Mouse (Mus musculus) adrenal gland, postnatal 14 days (tissue): ENCODE measurements at regions not wholly inside any gene's neighbourhood (a gene's known extent, or its start where the extent isn't known, plus 50 kb on each side); places are given as distances from the start of the nearest gene placed in this dataset.
"Not testable (repeated sequence)": the region's sequence is repeated elsewhere in the genome, so short reads cannot be mapped to it uniquely, and the experiment has no call there.

ENCODE experiments used
- DNase-seq: peaks from one replicate; pipeline ENCODE4 v3.0.0; 2021; ENCODE audit warnings: mixed read lengths

DNA sequence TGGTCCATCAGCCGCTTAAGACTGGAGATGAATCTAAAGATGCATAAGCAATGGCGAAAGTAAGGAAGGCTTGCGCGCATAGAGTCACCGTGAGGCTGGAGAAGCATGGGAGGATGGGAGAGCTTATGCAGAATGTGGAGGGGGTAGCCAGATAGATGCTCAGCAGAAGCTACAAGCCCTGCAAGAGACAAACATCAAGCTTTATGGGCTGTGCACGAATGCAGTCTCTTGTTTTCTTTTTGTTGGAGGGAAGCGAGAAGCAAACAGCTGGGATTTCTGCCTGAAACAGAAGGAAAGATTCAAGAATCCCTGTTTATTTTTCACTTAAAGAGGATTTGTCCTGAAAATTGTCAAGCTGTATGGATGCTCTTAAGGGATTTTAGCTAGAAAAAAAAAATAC lies 188.7 kb downstream of the Kctd12 start:
- DNase-seq = no peak

DNA sequence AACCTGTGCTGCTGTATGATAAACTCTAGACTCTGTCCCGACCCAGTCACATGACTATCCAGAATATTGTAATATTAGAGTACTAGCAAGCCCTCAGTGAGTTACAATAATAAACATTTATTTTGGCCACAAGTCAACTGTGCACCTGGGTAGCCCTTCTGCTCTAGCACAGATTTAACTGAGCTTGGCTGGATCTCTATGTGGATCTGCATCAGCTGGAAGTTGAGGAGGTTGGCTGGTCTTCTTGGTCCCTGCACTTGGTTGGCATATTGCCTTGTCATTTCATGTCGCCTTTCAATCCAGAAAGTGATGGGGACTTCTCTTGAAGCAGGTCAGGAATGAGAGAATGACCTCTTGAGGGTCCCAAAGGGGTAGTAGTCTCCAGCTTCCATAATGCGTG lies 191.5 kb downstream of the Kctd12 start:
- no peak for DNase-seq

DNA sequence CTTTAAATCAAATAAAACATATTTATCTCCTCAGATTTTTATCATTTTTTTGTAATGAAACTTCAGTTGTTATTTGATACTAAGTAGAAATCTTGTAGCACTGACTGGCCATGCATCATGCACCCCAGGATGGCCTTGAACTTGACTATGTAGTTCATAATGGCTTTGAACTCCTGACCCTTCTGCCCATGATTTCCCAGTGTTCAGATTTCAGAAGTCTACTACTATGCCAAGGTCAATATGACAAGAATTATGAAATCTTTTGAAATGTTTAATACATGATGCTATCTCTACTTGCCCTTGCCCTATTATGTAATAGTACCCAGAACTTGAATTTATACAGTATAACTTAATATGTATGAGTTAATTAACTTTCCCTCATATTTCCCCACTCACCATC lies 200.2 kb downstream of the Kctd12 start:
- DNase-seq = no peak

DNA sequence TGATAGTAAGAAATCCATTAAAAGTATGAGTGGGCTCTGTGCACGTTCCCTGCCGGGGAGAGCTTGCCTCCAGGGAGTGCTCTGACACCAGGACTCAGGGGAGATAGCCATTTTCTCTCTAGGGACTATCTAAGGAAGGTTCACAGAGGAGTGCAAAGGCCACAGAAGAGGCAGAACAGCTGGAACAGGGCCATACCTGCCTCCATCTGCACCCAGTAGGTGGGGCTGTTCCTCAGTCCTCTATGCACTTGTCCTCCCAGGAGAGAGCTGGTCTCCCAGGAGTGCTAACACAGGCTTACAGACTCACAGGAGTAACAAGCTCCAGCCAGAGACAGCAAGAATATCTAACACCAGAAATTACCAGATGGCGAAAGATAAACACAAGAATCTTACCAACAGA lies 212.7 kb downstream of the Kctd12 start:
- DNase-seq = peak; percentile 71

DNA sequence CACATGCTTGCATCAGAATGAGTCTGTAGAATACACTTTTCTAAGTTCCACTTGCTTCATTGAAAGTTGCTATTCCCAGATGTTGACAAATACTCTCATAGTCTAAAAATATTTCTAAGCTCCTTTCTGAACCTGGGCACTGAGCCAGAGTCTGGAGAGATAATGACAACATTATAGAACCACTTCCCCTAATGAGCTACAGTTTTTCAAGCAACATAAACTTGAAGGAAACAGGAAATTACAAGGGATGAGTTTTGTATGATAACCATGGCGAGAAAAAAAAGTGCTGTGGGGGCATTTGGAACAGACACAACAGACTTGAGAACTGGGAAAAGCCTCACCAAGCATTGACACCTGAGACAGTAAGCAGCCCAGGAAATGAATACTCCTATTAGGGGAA lies 233.8 kb downstream of the Kctd12 start:
- peak; percentile 7 for DNase-seq

DNA sequence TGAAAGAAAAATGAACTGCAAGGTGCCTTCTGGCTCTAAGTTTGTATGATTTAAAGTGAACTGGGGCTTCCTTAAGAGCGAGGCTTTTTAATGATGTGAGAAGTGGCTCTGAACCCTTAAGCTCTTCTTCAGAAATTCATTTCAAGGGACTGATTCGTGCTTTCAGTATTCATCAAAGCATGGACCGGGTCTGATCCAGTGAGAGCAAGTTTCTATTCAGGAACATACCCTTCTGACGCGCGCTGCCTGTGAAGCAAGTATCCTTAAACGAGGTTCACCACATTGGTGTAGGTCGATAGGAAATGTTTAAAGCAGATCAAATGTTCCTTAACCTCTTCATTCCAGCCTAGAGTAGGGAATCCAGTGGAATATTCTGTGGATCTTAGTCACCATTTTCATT lies 240.1 kb downstream of the Kctd12 start:
- no peak for DNase-seq

DNA sequence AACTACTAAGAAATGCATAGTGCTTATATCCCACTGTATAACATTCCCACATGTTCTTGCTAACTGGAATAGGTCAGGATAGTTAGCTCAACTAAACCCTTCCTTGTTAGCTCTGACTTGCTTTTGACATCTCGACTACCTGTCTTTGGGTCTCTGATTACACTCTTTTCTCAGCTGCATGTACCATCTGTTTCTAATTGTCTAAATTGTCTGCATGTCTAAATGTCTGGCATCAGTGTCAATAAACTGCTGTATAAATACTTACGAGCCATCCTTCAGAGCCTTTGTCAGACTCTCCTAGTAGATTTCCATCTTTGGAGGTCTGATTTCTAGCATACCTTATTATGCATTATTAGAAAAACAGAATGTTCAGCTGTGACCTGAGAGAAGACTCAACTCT lies 245.8 kb downstream of the Kctd12 start:
- DNase-seq = no peak

DNA sequence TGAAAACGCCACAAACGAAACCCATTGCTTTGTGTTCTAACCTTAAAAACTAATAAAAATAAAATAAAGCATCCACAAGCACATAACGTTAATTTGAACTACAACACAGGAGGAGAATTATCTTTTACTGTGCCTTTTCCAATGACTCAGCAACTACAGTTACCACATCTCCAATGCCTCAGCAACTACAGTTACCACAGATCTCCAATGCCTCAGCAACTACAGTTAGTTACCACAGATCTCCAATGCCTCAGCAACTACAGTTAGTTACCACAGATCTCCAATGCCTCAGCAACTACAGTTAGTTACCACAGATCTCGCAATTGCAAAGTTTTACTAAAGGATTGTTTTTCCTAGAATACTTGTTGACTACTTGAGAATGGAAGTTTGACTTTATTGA lies 248.7 kb downstream of the Kctd12 start:
- DNase-seq = not testable (repeated sequence)

DNA sequence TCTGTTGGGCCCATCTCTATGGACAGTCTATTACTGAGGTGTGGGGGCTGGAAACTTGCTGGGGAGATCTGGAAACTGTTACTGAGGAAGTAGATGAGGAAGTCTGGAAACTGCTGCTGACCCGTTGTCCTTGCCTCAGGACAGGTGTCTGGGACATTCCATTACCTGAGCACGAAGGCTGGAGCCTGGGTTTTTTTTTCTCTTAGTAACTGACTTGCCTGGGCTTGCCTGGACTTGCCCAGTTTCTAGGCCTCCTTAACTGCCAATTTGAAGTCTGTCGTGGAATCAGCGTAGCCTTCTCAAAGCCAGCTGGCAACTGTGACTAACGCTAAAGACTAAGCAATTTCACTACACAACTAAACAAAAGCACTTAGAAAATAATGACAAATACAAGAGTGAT lies 250.7 kb downstream of the Kctd12 start:
- DNase-seq = no peak

DNA sequence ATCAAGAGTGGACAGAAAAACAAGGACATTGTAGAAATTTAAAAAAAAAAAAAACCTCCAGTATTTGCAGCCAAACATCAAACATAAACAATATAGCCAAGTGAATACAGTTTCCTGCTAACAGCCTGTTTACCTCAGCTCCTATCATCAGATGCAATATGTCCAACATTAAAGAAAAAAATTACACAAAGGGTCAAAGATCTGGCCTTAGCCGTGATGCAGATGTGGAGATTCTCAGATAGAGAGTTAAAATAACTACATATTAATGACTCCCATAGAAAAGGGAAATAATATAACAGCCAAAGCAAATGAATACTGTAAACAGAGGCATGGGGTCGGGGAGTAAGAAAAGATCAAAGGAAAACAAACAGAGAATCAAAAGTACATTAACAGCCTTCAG lies 259.8 kb downstream of the Kctd12 start:
- DNase-seq = no peak

DNA sequence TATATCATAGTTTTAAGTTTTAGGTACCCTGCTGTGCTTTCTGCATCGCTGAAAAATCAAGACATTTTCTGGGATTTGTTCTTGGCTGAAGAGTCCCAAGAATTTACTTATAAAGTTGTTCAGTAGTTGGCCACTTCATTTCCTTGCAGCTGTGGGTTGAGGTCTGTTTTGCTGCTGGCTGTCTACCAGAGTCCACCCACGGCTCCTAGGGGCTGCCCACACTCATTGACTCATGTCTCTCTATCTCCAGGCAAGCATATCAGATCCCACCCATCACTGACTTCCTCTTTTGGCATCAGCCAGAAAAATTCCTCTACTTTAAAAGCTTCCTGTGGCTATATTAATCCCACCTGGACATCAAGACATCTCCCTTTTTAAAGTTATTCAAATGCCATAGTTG lies 263.9 kb downstream of the Kctd12 start:
- no peak for DNase-seq

DNA sequence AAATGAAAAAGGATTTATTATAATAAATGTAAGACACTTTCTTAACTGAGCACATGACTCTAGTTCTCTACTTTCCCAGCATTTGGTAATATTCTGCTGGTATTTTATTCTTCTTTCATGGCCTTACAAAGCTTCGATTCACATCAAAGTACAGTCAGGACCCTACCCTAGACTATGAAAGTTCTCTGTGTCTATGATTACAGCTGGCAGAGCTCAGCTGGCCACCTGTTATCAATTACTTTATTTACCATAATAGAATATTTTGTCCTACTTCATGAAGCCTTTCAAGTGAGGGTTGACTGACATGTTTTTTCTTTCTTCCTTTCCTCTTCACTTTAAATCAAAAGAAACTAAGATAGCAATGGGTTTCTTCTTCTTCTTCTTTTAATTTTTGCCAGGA lies 269.8 kb downstream of the Kctd12 start:
- DNase-seq = no peak

DNA sequence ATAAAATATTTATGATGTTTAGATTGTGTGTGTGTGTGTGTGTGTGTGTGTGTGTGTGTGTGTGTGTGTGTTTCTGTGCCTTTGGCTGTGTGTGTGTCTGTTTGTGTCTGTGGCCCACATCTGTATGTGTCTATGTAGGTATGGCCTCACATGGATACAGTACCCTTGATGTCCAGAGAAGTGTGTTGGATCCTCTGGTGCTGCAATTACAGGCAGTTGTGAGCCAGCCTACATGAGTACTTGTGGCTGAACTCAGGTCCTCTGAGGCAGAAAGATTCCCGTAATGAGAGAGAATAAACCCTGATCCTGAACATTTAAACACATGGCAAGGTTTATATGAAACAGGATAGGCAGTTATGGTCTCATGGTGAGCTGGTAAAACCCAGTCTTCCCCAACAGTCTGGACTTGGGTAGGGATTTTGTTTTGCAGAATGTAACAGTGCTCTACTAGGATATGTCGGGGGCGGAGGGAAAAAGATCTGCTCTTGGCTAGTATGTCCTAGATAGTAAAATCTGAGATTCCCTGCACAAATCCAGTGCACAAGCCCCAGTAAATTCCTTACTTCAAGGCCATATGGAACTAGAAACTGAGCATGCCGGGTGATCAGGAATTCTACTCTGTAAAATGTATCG lies 275.6 kb downstream of the Kctd12 start:
- DNase-seq = no peak

DNA sequence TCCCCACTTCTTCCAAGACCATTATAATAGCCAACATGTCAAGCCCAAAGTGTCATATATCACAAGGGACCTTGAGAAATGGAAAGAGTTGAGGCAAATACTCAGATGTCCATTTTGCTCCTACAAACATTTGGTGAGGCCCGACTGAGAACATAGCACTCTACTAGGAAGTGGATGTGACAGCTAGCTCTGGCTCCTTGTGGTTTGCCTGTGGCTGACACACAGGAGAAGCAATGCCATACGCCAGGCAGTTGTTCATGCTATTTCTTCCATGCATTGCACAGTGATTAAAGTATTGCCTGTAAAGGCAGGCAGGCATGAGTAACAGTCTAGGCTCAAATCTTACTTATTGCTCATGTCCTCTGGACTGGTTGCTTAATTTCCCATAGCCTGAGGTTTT lies 281.3 kb downstream of the Kctd12 start:
- DNase-seq = no peak

DNA sequence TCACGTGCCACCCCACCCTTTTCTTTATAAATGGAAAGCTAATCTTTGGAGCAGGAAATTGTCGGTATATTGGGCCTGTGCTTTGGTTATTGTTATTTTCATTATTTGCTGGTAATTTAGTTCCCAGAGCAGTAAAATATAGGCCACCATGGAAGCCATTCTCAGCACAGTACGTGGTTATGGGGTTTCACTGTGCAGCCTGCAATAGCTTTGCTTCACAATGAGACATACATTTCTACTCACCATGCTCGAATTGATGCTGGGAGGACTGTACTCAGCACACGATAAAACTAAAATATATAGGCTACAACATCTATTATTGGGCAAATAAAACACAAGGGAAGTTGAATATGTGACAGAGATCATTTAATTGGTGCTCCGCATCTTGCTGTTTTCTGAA lies 282.0 kb downstream of the Kctd12 start:
- no peak for DNase-seq

DNA sequence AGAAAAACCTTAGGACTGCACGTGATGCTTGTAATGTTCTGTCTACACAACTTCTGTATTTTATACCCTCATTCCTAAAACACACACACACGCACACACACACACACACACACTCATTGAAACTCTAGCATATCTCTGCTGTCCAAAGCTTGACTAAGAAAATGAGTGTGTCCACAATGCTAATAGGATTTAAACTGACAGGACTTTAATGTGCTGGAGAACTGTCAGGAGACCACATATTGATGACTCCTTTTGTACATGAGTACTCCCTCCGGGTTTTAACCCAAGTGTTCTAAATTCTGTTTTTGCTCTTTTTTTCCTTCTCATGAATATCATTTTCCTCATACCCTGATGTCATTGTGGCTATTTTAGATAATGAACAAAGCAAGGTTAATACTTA lies 283.4 kb downstream of the Kctd12 start:
- no peak for DNase-seq

DNA sequence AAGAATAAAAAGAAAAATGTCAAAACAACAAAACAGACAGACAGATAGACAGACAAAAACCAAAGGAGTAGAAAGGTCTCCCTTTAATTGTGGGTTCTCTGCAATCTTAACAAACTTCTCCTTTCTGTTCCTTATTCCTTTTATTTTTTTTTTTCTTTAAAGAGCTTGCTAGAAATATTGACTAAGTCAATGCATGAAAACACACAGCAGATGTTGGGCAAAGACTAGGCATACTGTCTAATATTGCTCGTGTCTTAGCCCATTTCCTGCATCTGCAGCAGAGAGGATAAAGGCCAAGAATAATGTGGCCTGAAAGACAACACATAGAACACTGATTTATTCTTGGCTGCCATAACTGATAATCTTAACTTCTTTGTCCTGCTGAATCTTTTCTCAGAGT lies 295.6 kb downstream of the Kctd12 start:
- DNase-seq = no peak

DNA sequence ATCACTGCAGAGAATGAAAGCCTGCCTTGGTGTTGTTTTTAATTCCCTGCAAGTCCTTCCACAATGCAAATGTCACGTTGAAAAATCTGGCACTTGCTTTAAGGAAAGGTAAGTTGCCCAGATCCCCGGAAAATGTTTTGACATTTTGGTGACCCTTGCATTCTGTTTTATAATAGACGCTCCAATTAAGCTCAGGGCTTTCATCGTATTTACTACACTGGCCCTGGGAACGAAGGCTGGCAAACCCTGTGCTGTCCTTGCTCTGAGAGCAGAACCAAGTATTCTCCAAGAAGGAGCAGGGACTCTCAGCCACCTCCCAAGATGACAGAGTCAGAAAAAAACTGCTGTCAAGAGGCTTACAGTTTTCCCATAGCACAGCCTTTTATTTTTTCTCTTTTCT lies 305.9 kb downstream of the Kctd12 start:
- DNase-seq = no peak

DNA sequence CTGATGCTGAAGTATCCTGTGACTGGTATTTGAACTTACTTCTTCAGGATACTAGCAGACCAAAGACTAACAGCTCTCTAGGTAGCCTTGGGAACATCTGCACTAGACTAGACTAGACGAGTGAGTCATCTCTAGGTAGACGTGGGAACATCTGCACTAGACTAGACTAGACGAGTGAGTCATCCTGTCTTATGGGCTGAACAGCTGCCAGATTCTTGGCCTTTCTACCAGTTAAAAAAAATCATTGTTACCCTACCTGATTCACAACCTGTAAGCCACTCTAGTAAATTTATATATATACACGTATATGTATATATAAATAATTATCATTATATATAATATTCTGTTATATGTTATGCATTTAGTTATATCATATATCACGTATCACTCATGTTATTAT lies 307.8 kb downstream of the Kctd12 start:
- no peak for DNase-seq

DNA sequence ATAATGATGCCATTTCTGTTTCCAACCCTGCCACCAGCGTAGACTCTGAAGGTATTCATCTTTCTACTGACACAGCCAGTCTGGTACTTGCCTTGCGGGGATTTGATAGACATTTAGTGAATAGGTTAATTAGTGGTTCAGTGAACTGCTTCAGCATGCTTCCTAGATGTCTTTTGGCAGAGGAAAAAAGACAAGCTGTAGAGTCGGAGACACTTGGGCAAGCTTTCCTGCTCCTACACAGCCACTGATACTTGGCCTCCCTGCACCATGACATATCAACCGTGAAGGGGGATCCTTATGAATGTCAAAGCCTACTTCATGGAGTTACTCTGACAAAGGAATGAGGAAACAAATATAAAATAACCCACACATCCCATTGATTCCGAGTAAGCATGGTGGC lies 308.7 kb downstream of the Kctd12 start:
- no peak for DNase-seq

DNA sequence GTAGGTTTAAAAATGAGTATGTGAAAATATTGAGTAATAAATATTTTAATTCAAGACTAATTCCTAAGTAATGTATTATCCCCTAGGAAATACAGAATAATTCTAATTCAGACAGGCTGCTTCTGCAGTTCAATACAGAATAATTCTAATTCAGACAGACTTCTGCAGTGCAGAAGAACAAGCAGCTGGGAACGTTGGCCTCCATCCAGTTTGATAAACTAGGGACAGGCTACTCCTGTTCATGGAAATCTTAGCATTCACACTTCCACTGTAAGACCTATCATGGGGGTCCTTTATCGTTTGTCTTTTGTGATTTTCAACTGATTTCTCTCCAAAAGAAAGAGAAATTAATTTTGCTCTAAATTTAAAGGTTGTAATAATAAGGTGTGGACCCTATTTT lies 319.2 kb downstream of the Kctd12 start:
- DNase-seq = no peak

DNA sequence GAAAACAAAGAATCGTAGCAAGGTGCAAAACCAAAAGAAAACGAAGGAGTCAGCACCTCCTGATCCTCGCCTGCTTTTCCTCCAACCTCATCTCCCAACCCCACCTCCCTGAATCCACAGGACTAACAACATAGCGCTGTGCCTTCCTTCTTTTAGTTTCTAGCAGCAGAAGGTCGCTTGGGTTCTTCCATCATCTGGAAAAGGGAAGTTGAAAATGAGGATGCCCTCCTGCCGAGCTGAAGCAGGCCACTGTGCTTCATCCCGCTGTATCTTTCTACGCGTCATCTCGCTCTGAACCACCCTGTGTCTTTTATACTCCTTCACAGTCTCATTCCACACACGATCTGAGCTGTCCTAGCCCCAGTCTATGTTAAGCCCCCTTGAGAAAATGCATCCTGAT lies 322.1 kb downstream of the Kctd12 start:
- no peak for DNase-seq

DNA sequence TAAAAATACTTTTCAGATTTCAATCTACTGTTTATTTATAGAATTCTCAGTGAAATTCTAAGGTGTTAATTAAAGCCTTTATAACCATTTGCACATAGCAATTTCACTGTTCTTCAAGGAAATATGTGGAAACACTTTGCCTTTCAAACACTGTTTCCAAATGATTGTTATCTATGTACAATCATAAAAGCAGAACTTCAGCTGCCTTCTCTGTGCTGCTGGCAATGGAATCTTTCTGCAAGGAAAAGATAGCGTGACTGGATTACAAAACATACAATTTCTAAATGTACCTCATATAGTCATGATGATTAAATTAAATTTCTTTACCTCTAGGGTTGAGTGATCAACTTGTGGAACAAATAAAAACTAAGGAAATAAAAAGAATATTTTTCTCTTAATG lies 326.2 kb downstream of the Kctd12 start:
- DNase-seq = no peak

DNA sequence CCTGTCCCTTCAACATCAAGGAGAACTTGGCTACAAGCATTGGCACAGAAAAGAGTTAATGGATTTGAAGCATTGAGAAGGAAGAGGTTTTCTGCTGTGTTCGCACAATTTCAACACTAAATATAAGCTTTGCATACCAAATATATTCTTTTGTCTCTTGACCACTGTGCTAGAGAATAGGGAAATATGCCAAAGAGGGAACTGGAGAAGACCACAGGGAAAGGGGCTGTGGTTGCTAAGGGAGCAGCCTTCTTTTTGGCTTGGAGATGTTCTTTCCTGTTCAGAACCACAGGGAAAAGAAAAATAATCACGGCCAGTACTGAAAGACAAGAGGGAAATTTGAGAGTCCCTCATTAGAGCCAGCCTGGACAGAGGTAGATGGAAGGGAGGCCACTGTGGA lies 352.8 kb downstream of the Kctd12 start:
- DNase-seq = no peak

DNA sequence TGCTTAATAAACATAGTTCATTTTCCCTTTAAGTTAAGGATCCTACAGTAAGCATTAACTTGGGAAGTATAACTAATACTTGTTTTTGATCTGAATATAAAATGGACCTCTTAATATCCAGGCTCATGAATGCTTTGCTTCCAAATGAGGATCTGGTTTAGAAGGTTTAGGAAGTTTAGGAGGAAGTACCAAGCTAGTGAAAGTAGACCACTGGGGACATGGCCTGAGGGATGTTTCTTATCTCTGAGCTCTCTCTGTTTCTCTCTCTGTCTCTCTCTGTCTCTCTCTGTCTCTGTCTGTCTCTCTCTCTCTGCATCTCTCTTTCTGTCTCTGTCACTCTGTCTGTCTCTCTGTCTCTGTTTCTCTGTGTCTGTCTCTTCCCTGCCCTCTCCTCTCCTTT lies 360.9 kb downstream of the Kctd12 start:
- DNase-seq = no peak
